Mouse (Mus musculus): ENCODE data around the gene Creb3l2. TPM values are rescaled to one million over a fixed set of nuclear protein-coding genes. Genes with fewer than 3 reads are reported as not detected.

Gene Creb3l2
- polyA plus RNA-seq, 1 experiment from 2014 or later: 3.6 TPM

GRCm38 (mm10) chr6:37397254-37397653 lies 44.7 kb downstream of the Creb3l2 start:
- 41% methylated on average over 4 of the region's 4 CpGs for WGBS (ENCODE audit: insufficient replicate concordance)
- H3K9me3 ChIP-seq (replicated peaks; ENCODE audit: control insufficient read depth, low read length): no peaks in the 10 kb centered on the region
- no peak overlapping the region for H3K27ac ChIP-seq (ENCODE audit: low read length)
- ATAC-seq (ENCODE audit: low read depth): no peak
- peaks cover 31% of the 10 kb centered on the region for H3K4me1 ChIP-seq (ENCODE audit: control insufficient read depth, low read depth, low read length)
- no peak overlapping the region for H3K9ac ChIP-seq (ENCODE audit: low read depth, low read length)
- no peak overlapping the region for H3K4me2 ChIP-seq (ENCODE audit: low read depth, low read length)
- no peaks in the 10 kb centered on the region for H3K27me3 ChIP-seq (ENCODE audit: control insufficient read depth, insufficient read depth, low read depth, low read length)
- no peak overlapping the region for H3K4me3 ChIP-seq (ENCODE audit: low read depth, low read length)
- H3K36me3 ChIP-seq (ENCODE audit: control insufficient read depth, insufficient read depth): no peaks in the 10 kb centered on the region

- peaks cover 25% of the 10 kb centered on the region for H3K4me1 ChIP-seq (ENCODE audit: control insufficient read depth, low read depth, low read length)
- H3K4me2 ChIP-seq (ENCODE audit: low read depth, low read length): no peak overlapping the region
- H3K9me3 ChIP-seq (replicated peaks; ENCODE audit: control insufficient read depth, low read length): no peaks in the 10 kb centered on the region
- no peak for ATAC-seq (ENCODE audit: low read depth)
- no peaks in the 10 kb centered on the region for H3K27me3 ChIP-seq (ENCODE audit: control insufficient read depth, insufficient read depth, low read depth, low read length)
- H3K9ac ChIP-seq (ENCODE audit: low read depth, low read length): no peak overlapping the region
- H3K36me3 ChIP-seq (ENCODE audit: control insufficient read depth, insufficient read depth): no peaks in the 10 kb centered on the region
- no peak overlapping the region for H3K4me3 ChIP-seq (ENCODE audit: low read depth, low read length)
- 55% methylated on average over 4 of the region's 4 CpGs for WGBS (ENCODE audit: insufficient replicate concordance)
- H3K27ac ChIP-seq (ENCODE audit: low read length): no peak overlapping the region
Measured at GRCm38 (mm10) chr6:37396127-37396526, 45.8 kb downstream of the Creb3l2 start.

DNA sequence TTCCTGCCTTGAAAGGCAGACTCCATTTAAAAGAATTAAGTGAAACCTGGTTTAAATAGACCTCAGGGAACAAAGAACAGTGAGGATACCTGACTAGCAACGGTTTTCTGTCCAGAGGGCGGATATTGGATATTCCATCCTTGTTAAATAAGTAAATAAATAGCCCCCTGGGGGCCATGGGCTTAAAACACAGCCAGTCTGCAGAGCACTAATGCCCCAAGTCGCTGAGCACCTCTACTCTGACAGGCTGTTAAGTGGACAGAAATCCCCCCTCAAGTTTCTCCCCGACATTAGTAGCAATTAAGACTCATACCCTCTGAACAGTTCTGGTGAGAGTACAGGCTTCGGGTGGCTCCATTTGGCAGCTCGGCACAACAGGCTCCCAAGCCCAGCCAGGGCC lies 48.7 kb downstream of the Creb3l2 start:
- Histone ChIP-seq H3K36me3 (ENCODE audit: control insufficient read depth, insufficient read depth) (no peaks in the 10 kb centered on the region), H3K27ac (ENCODE audit: low read length) (no peak overlapping the region), H3K4me2 (ENCODE audit: low read depth, low read length) (no peak overlapping the region), H3K9me3 (replicated peaks; ENCODE audit: control insufficient read depth, low read length) (no peaks in the 10 kb centered on the region), H3K4me1 (ENCODE audit: control insufficient read depth, low read depth, low read length) (peaks cover 5% of the 10 kb centered on the region), H3K4me3 (ENCODE audit: low read depth, low read length) (no peak overlapping the region), H3K9ac (ENCODE audit: low read depth, low read length) (no peak overlapping the region), H3K27me3 (ENCODE audit: control insufficient read depth, insufficient read depth, low read depth, low read length) (no peaks in the 10 kb centered on the region)
- ATAC-seq (ENCODE audit: low read depth): no peak
- WGBS (ENCODE audit: insufficient replicate concordance): 61% methylated on average over 6 of the region's 6 CpGs

- Histone ChIP-seq H3K4me1 (ENCODE audit: control insufficient read depth, low read depth, low read length) (peaks cover 3% of the 10 kb centered on the region), H3K36me3 (ENCODE audit: control insufficient read depth, insufficient read depth) (no peaks in the 10 kb centered on the region), H3K27ac (ENCODE audit: low read length) (no peak overlapping the region), H3K4me3 (ENCODE audit: low read depth, low read length) (no peak overlapping the region), H3K4me2 (ENCODE audit: low read depth, low read length) (no peak overlapping the region), H3K9ac (ENCODE audit: low read depth, low read length) (no peak overlapping the region), H3K27me3 (ENCODE audit: control insufficient read depth, insufficient read depth, low read depth, low read length) (no peaks in the 10 kb centered on the region), H3K9me3 (replicated peaks; ENCODE audit: control insufficient read depth, low read length) (no peaks in the 10 kb centered on the region)
- WGBS (ENCODE audit: insufficient replicate concordance): 80% methylated on average over 6 of the region's 6 CpGs
- ATAC-seq (ENCODE audit: low read depth): no peak
Measured at GRCm38 (mm10) chr6:37392262-37392661, 49.7 kb downstream of the Creb3l2 start.

DNA sequence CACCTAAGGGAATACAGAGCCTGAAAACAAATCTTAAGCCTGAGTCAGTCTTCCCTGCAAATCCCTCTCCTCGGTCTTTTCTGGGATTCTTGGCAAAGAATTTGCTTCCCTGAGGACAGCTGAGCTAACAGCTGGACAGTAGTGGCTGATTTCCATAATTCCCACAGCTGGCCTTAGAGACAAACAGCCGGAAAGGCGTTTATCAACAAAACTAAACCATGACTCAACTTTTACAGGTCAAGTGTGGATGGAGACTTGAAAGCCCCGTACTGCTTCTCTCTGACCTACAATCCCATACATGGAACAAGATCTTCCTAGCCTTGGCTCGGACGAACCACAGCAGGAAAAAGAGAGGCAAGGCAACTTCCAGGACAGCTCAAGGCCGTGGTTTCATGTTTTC lies 50.6 kb downstream of the Creb3l2 start:
- WGBS (ENCODE audit: insufficient replicate concordance): 63% methylated on average over 7 of the region's 7 CpGs
- H3K9me3 ChIP-seq (replicated peaks; ENCODE audit: control insufficient read depth, low read length): no peaks in the 10 kb centered on the region
- no peak overlapping the region for H3K4me2 ChIP-seq (ENCODE audit: low read depth, low read length)
- H3K9ac ChIP-seq (ENCODE audit: low read depth, low read length): no peak overlapping the region
- H3K27ac ChIP-seq (ENCODE audit: low read length): no peak overlapping the region
- no peak for ATAC-seq (ENCODE audit: low read depth)
- H3K4me3 ChIP-seq (ENCODE audit: low read depth, low read length): no peak overlapping the region
- no peaks in the 10 kb centered on the region for H3K36me3 ChIP-seq (ENCODE audit: control insufficient read depth, insufficient read depth)
- H3K27me3 ChIP-seq (ENCODE audit: control insufficient read depth, insufficient read depth, low read depth, low read length): no peaks in the 10 kb centered on the region
- peaks cover 3% of the 10 kb centered on the region for H3K4me1 ChIP-seq (ENCODE audit: control insufficient read depth, low read depth, low read length)

- WGBS (ENCODE audit: insufficient replicate concordance): 56% methylated on average over 8 of the region's 8 CpGs
- no peak overlapping the region for H3K4me3 ChIP-seq (ENCODE audit: low read depth, low read length)
- H3K9ac ChIP-seq (ENCODE audit: low read depth, low read length): no peak overlapping the region
- no peak overlapping the region for H3K27ac ChIP-seq (ENCODE audit: low read length)
- H3K4me1 ChIP-seq (ENCODE audit: control insufficient read depth, low read depth, low read length): no peaks in the 10 kb centered on the region
- H3K27me3 ChIP-seq (ENCODE audit: control insufficient read depth, insufficient read depth, low read depth, low read length): no peaks in the 10 kb centered on the region
- no peaks in the 10 kb centered on the region for H3K9me3 ChIP-seq (replicated peaks; ENCODE audit: control insufficient read depth, low read length)
- H3K36me3 ChIP-seq (ENCODE audit: control insufficient read depth, insufficient read depth): no peaks in the 10 kb centered on the region
- H3K4me2 ChIP-seq (ENCODE audit: low read depth, low read length): no peak overlapping the region
- no peak for ATAC-seq (ENCODE audit: low read depth)
Measured at GRCm38 (mm10) chr6:37388960-37389359, 53.0 kb downstream of the Creb3l2 start.

DNA sequence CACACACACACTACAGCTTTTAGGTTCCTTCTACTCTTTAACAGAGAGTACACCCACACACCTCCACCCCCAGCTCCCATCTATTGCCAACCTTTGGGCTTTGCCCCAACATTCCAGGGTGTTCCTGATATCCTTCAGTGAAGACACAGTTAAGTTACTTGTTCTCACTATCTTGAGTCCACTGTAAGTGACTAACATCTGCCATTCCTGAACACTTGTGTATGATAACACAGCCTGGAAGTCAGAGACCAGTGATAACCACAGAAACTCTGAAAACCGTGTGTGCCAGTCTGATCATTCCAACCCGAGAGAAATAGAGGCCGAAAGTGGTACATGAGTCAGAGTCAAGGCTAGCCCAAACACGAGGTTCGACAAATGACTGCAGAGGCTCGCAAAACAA lies 53.4 kb downstream of the Creb3l2 start:
- H3K4me2 ChIP-seq (ENCODE audit: low read depth, low read length): no peak overlapping the region
- no peaks in the 10 kb centered on the region for H3K36me3 ChIP-seq (ENCODE audit: control insufficient read depth, insufficient read depth)
- H3K9me3 ChIP-seq (replicated peaks; ENCODE audit: control insufficient read depth, low read length): no peaks in the 10 kb centered on the region
- no peak for ATAC-seq (ENCODE audit: low read depth)
- no peak overlapping the region for H3K4me3 ChIP-seq (ENCODE audit: low read depth, low read length)
- 44% methylated on average over 6 of the region's 6 CpGs for WGBS (ENCODE audit: insufficient replicate concordance)
- no peaks in the 10 kb centered on the region for H3K27me3 ChIP-seq (ENCODE audit: control insufficient read depth, insufficient read depth, low read depth, low read length)
- no peak overlapping the region for H3K9ac ChIP-seq (ENCODE audit: low read depth, low read length)
- no peak overlapping the region for H3K27ac ChIP-seq (ENCODE audit: low read length)
- no peaks in the 10 kb centered on the region for H3K4me1 ChIP-seq (ENCODE audit: control insufficient read depth, low read depth, low read length)

DNA sequence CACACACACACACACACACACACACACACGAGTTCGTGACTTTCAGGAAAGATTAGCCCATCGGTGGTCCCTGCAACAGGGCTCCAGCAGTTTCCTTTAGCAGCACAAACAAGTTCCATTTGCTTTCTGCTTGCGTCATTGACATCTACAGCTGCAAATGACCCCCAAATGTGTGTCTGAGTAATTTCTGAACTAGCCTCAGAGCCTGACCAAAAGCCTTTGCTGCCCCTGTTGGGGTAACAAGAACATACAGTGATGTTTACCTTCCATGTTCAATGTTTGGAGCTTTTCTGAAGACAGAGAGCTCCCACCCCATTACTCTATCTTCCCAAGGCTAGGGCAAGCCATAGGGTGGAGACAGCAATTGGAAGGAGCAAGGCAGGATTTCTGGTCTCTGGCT lies 54.7 kb downstream of the Creb3l2 start:
- Histone ChIP-seq H3K9ac (ENCODE audit: low read depth, low read length) (no peak overlapping the region), H3K9me3 (replicated peaks; ENCODE audit: control insufficient read depth, low read length) (no peaks in the 10 kb centered on the region), H3K4me3 (ENCODE audit: low read depth, low read length) (no peak overlapping the region), H3K4me2 (ENCODE audit: low read depth, low read length) (no peak overlapping the region), H3K27ac (ENCODE audit: low read length) (no peak overlapping the region), H3K36me3 (ENCODE audit: control insufficient read depth, insufficient read depth) (no peaks in the 10 kb centered on the region), H3K4me1 (ENCODE audit: control insufficient read depth, low read depth, low read length) (no peaks in the 10 kb centered on the region), H3K27me3 (ENCODE audit: control insufficient read depth, insufficient read depth, low read depth, low read length) (no peaks in the 10 kb centered on the region)
- no peak for ATAC-seq (ENCODE audit: low read depth)
- 52% methylated on average over 4 of the region's 4 CpGs for WGBS (ENCODE audit: insufficient replicate concordance)

DNA sequence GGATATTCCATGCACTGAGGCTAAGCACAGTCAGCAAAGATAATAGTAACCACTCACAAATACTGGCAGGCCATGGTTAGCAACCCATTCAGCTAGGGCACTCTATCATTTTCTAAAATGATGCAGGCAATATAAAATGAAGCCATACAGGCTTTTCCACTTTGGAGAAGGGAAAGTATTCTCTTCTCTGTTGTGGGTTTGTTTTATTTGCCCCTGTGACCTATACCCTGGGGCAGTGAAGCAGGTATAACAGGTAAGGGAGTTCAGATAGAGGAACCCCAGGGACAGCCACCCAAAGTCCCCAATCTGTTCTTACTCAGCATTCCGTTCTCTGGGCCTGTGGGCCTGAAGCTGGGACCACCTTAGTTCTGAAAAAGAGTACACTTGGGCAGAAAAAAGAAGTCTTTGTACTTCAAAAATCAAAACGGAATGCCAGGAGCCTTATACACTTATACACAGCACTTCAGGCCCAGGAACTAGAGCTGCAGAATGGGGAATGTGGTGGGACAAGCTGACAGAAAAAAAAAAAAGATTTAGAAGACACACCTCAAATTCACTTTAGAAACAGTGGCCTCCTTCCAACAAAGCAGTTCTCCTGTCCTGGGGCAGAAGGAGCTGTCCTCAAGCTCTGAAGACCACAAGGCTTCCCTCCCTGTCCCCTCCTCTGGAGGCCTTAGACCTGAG lies 56.2 kb downstream of the Creb3l2 start:
- 49% methylated on average over 2 of the region's 2 CpGs for WGBS (ENCODE audit: insufficient replicate concordance)
- Histone ChIP-seq H3K9ac (ENCODE audit: low read depth, low read length) (no peak overlapping the region), H3K4me1 (ENCODE audit: control insufficient read depth, low read depth, low read length) (no peaks in the 10 kb centered on the region), H3K36me3 (ENCODE audit: control insufficient read depth, insufficient read depth) (no peaks in the 10 kb centered on the region), H3K9me3 (replicated peaks; ENCODE audit: control insufficient read depth, low read length) (no peaks in the 10 kb centered on the region), H3K4me2 (ENCODE audit: low read depth, low read length) (no peak overlapping the region), H3K27ac (ENCODE audit: low read length) (no peak overlapping the region), H3K4me3 (ENCODE audit: low read depth, low read length) (no peak overlapping the region), H3K27me3 (ENCODE audit: control insufficient read depth, insufficient read depth, low read depth, low read length) (no peaks in the 10 kb centered on the region)
- ATAC-seq (ENCODE audit: low read depth): no peak
